In the genomic region with DNA sequence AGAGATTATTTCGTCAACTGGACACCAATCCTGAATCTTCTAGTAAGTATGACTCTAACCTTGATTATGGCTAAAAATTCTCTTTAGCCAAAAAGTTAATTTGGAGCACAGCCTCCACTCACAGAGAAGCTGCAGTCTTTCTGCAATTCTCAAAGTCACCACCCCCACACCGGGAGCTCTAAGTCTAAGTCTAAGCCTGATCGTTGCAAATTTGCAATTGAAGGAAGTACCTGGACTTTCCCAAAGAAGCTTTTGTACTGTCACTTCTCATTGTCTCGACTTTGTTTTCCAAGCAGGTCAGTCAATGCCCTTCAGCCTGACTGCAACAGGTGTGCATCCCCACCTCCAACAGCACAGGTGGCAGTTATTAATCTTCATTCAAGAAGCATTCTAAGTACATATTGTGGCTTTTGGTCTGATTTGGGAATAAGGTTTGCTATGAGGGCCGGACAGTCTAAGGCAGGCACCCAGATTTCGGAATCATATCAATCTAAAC, we compare ENCODE assay signal across 1 mouse cellular context. TPM values are rescaled to one million over a fixed set of nuclear protein-coding genes. Genes with fewer than 3 reads are reported as not detected.
"Had no signal": no experiment of that assay in that cellular context is flagged by ENCODE, and none has a peak within 500 bp of the region (broad histone marks: within the 10 kb centered on the region; RNA-seq: fewer than 3 reads in every experiment).

No protein-coding gene starts in this region.

RNA-seq across cellular contexts. Expression of a gene that starts 35.6 kb away (rescaled TPM):
- polyA plus RNA-seq: inflammation-experienced regulatory T-cells, adult 6 months had no signal
